8 mouse cellular contexts compared by ENCODE assay signal in the genomic region with DNA sequence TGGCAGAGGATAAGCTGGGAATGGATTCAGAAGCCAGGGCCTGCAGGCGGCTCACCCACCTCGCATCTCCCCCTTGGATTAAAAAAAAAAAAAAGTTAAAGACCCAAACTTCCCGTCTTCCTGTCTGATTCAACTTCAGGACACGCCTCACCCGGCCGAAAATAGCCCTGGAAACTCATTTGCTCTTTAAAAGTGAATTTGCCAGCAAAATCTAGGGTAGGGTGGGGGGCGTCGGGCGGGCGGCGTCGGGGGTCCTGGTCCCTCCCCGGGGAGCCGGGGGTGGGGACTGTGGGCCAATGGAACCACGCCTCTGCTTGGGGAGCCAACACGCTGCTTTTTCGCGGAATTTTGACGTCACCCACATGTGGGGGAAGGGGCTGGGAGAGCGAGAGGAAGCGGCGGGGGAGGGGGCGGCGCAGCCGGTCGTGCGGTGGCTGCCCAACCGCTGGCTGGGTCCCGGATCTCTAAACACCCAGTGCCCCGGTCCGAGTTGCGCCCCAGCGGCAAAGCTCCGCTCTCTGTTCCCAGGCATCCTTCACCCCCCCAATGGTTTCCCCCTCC. TPM values are rescaled to one million over a fixed set of nuclear protein-coding genes. Genes with fewer than 3 reads are reported as not detected.
DNase-seq lines count a peak whose midpoint lies in the region; ATAC-seq and TF ChIP-seq lines count a peak whose summit lies in the region.

No protein-coding gene starts in this region.

- H3K9me3 ChIP-seq in E14TG2a.4 (ENCODE audit: low read length): no peaks in the 10 kb centered on the region
- H3K9me3 ChIP-seq in intestine, embryonic 14.5 days (ENCODE audit: control insufficient read depth, low read length): no peaks in the 10 kb centered on the region
- no peaks in the 10 kb centered on the region for H3K9me3 ChIP-seq in liver, postnatal 0 days (ENCODE audit: low read length)

- H3K4me1 ChIP-seq in E14TG2a.4 (replicated peaks; ENCODE audit: low read depth, low read length): peaks cover 52% of the 10 kb centered on the region
- H3K4me1 ChIP-seq in intestine, embryonic 14.5 days (replicated peaks; ENCODE audit: control insufficient read depth, insufficient read depth, low read length): peaks cover 13% of the 10 kb centered on the region
- H3K4me1 ChIP-seq in liver, postnatal 0 days (ENCODE audit: insufficient read depth): peaks cover 38% of the 10 kb centered on the region
- peaks cover 41% of the 10 kb centered on the region for H3K4me1 ChIP-seq in olfactory bulb, adult 2 months (ENCODE audit: control insufficient read depth, insufficient read depth, low read length)

- no peak for TF ChIP-seq POLR2A in olfactory bulb, adult 2 months (IDR thresholded peaks at IDR 0.05; ENCODE audit: insufficient read depth, low read depth, low read length)

- H3K27me3 ChIP-seq in E14TG2a.4 (ENCODE audit: insufficient read depth, low read length): peaks cover 78% of the 10 kb centered on the region
- no peaks in the 10 kb centered on the region for H3K27me3 ChIP-seq in intestine, embryonic 14.5 days (replicated peaks; ENCODE audit: control insufficient read depth, insufficient read depth, low read length)
- H3K27me3 ChIP-seq in liver, postnatal 0 days (ENCODE audit: insufficient read depth, low read length): peaks cover 85% of the 10 kb centered on the region

- H3K4me2 ChIP-seq in intestine, embryonic 14.5 days (ENCODE audit: low read length): peak overlapping the region; percentile 93
- H3K4me2 ChIP-seq in liver, postnatal 0 days (ENCODE audit: low read depth, low read length): peak overlapping the region; percentile 96

- under 1% methylated on average over 32 of the region's 34 CpGs for WGBS in intestine, embryonic 14.5 days
- WGBS in liver, postnatal 0 days (ENCODE audit: insufficient replicate concordance): under 1% methylated on average over 27 of the region's 34 CpGs
- 1% methylated on average over 34 of the region's 34 CpGs for WGBS in olfactory bulb, adult 2 months

- peak overlapping the region; percentile 61 for H3K9ac ChIP-seq in intestine, embryonic 14.5 days (ENCODE audit: low read length)
- 0 out of 2 replicates have a peak overlapping the region, but pooled peaks have one; percentile 16 for H3K9ac ChIP-seq in liver, postnatal 0 days (replicated peaks)

- ATAC-seq in intestine, embryonic 14.5 days (replicated peaks; ENCODE audit: low FRiP score, low TSS enrichment, low read depth): peak; percentile 9; the same call in 1 of the 2 replicates
- ATAC-seq in liver, postnatal 0 days: no peak

- no peak for TF ChIP-seq EP300 in liver, postnatal 0 days (IDR thresholded peaks at IDR 0.05; ENCODE audit: low read depth)

- peak; percentile 84 for DNase-seq in adrenal gland, postnatal 10 days
- peak; percentile 71 for DNase-seq in gastrocnemius, postnatal 25 days
- peak; percentile 94 for DNase-seq in intestine, embryonic 14.5 days (ENCODE audit: low spot score)
- DNase-seq in liver, postnatal 0 days: peak; percentile 71
- no peak for DNase-seq in urinary bladder, postnatal 14 days (ENCODE audit: low spot score)
- DNase-seq in left cerebral cortex, adult 9 months (ENCODE audit: low spot score in 2 of 2): no peak

- no peak for TF ChIP-seq CTCF in E14TG2a.4 (conservative IDR thresholded peaks at IDR 0.05; ENCODE audit: low read length)
- TF ChIP-seq CTCF in liver, postnatal 0 days (IDR thresholded peaks at IDR 0.05; ENCODE audit: low read depth): no peak
- no peak for TF ChIP-seq CTCF in olfactory bulb, adult 2 months (IDR thresholded peaks at IDR 0.05; ENCODE audit: insufficient read depth, low read depth, low read length)

- H3K4me3 ChIP-seq in E14TG2a.4 (replicated peaks; ENCODE audit: low read length): peak overlapping the region; percentile 68
- peak overlapping the region; percentile 43 for H3K4me3 ChIP-seq in intestine, embryonic 14.5 days (ENCODE audit: low read depth, low read length)
- H3K4me3 ChIP-seq in liver, postnatal 0 days (ENCODE audit: low read depth, low read length): peak overlapping the region; percentile 71
- peak overlapping the region; percentile 37 for H3K4me3 ChIP-seq in olfactory bulb, adult 2 months (ENCODE audit: insufficient read depth, low read depth, low read length)

- no peaks in the 10 kb centered on the region for H3K36me3 ChIP-seq in E14TG2a.4 (ENCODE audit: insufficient read depth, low read length)
- no peaks in the 10 kb centered on the region for H3K36me3 ChIP-seq in intestine, embryonic 14.5 days (ENCODE audit: control insufficient read depth, insufficient read depth, low read length)
- H3K36me3 ChIP-seq in liver, postnatal 0 days (replicated peaks; ENCODE audit: insufficient read depth, low read length): no peaks in the 10 kb centered on the region

- peak overlapping the region; percentile 95 for H3K27ac ChIP-seq in intestine, embryonic 14.5 days (ENCODE audit: low read depth)
- H3K27ac ChIP-seq in liver, postnatal 0 days (ENCODE audit: low read depth): peak overlapping the region; percentile 62
- H3K27ac ChIP-seq in olfactory bulb, adult 2 months (ENCODE audit: insufficient read depth, low read depth, low read length): no peak overlapping the region

RNA-seq across cellular contexts. Expression of gene Ccnd2, which starts 2.8 kb away (rescaled TPM):
- 100 to 1,000 TPM; 177 to 178 TPM for total RNA-seq in adrenal gland, postnatal 10 days (2021)
- total RNA-seq in gastrocnemius, postnatal 25 days (2021): 10 to 100 TPM; 17.1 to 35.7 TPM
- 1,100 and 1,123 TPM in 2 replicates for polyA plus RNA-seq in intestine, embryonic 14.5 days (2014; fragmentation: Nextera tagmentation; extraction: Ambion mirVana)
- polyA plus RNA-seq in liver, postnatal 0 days (2015; fragmentation: Nextera tagmentation; extraction: Ambion mirVana): 35.7 and 38.4 TPM in 2 replicates
- 47.9 TPM in 1 of 2 replicates, not detected in the other for polyA plus RNA-seq in olfactory bulb, adult 2 months (2012; ENCODE audit: insufficient read depth, insufficient read length, low replicate concordance, missing spikeins)

RNA-seq across cellular contexts. Expression of gene Tigar, which starts 45.4 kb away (rescaled TPM):
- total RNA-seq in adrenal gland, postnatal 10 days (2021): 10 to 100 TPM; 12.5 to 16.2 TPM
- total RNA-seq in gastrocnemius, postnatal 25 days (2021): 10 to 100 TPM; 40.9 to 48.8 TPM
- 4.4 and 5.3 TPM in 2 replicates for polyA plus RNA-seq in intestine, embryonic 14.5 days (2014; fragmentation: Nextera tagmentation; extraction: Ambion mirVana)
- 0.88 and 1.2 TPM in 2 replicates for polyA plus RNA-seq in liver, postnatal 0 days (2015; fragmentation: Nextera tagmentation; extraction: Ambion mirVana)
- polyA plus RNA-seq in olfactory bulb, adult 2 months (2012; ENCODE audit: insufficient read depth, insufficient read length, low replicate concordance, missing spikeins): not detected in 2 replicates

Comparison
In these comparisons a context has a peak if more than half of its experiments do, and no peak if none do; other contexts are left out.
1. DNase-seq: peak in adrenal gland, postnatal 10 days (single experiment), gastrocnemius, postnatal 25 days (single experiment), intestine, embryonic 14.5 days (single experiment) and liver, postnatal 0 days (single experiment); none in urinary bladder, postnatal 14 days (single experiment) and left cerebral cortex, adult 9 months (0 of 2).
2. RNA of gene Ccnd2, which starts 2.8 kb away (polyA plus RNA-seq): 1,100 to 1,123 TPM in intestine, embryonic 14.5 days; 47.9 TPM in olfactory bulb, adult 2 months and 35.7 to 38.4 TPM in liver, postnatal 0 days; every median in the first group is over 10 times any median in the second.
3. Peak in every context shown above with its lines, with median percentiles within 50 percentile points of each other: H3K4me3 ChIP-seq.